Mouse (Mus musculus): Measurements from ENCODE around the gene Npas1. TPM values are rescaled to one million over a fixed set of nuclear protein-coding genes. Genes with fewer than 3 reads are reported as not detected.

Npas1 gene
- total and polyA plus RNA-seq, 2 experiments from 2014 or later, result 10.1 to 12.6 TPM

- Histone ChIP-seq H3K9ac (no peak overlapping the region), H3K4me1 (ENCODE audit: insufficient read depth) (peaks cover 4% of the 10 kb centered on the region; the same call in 1 of the 2 replicates), H3K36me3 (ENCODE audit: insufficient read depth) (no peaks in the 10 kb centered on the region), H3K27ac (ENCODE audit: low read depth, low read length) (no peak overlapping the region), H3K4me2 (ENCODE audit: low read depth) (no peak overlapping the region), H3K4me3 (ENCODE audit: low read depth, low read length) (no peak overlapping the region), H3K9me3 (ENCODE audit: low read length) (no peaks in the 10 kb centered on the region), H3K27me3 (ENCODE audit: insufficient read depth, low read length) (peaks cover 61% of the 10 kb centered on the region)
- no peak for DNase-seq
- ATAC-seq, result no peak
- no peak for TF ChIP-seq CTCF (IDR thresholded peaks at IDR 0.05; ENCODE audit: low read depth)
- 55% methylated on average over 8 of the region's 8 CpGs for WGBS
These were observed 3.7 kb downstream of the Npas1 start for GRCm38 (mm10) chr7:16473847-16474246.

- peaks cover 56% of the 10 kb centered on the region for H3K27me3 ChIP-seq (ENCODE audit: insufficient read depth, low read length)
- no peaks in the 10 kb centered on the region for H3K9me3 ChIP-seq (ENCODE audit: low read length)
- no peak overlapping the region for H3K27ac ChIP-seq (ENCODE audit: low read depth, low read length)
- H3K4me3 ChIP-seq (ENCODE audit: low read depth, low read length), result no peak overlapping the region
- DNase-seq (peak; percentile 47), ATAC-seq (peak; percentile 24; the same call in 1 of the 2 replicates)
- peaks cover 7% of the 10 kb centered on the region; the same call in 1 of the 2 replicates for H3K4me1 ChIP-seq (ENCODE audit: insufficient read depth)
- no peak for TF ChIP-seq CTCF (IDR thresholded peaks at IDR 0.05; ENCODE audit: low read depth)
- H3K9ac ChIP-seq, result no peak overlapping the region
- no peak overlapping the region for H3K4me2 ChIP-seq (ENCODE audit: low read depth)
- no peaks in the 10 kb centered on the region for H3K36me3 ChIP-seq (ENCODE audit: insufficient read depth)
- 5% methylated on average over 17 of the region's 17 CpGs for WGBS
These were observed 5.3 kb downstream of the Npas1 start for GRCm38 (mm10) chr7:16472116-16472709.

GRCm38 (mm10) chr7:16471549-16471948 is 6.0 kb downstream of the Npas1 start:
- Histone ChIP-seq H3K4me3 (ENCODE audit: low read depth, low read length) (no peak overlapping the region), H3K9me3 (ENCODE audit: low read length) (no peaks in the 10 kb centered on the region), H3K27ac (ENCODE audit: low read depth, low read length) (no peak overlapping the region), H3K36me3 (ENCODE audit: insufficient read depth) (no peaks in the 10 kb centered on the region), H3K4me1 (ENCODE audit: insufficient read depth) (peaks cover 7% of the 10 kb centered on the region; the same call in 1 of the 2 replicates), H3K9ac (no peak overlapping the region), H3K4me2 (ENCODE audit: low read depth) (no peak overlapping the region), H3K27me3 (ENCODE audit: insufficient read depth, low read length) (peaks cover 50% of the 10 kb centered on the region)
- 36% methylated on average over 9 of the region's 9 CpGs for WGBS
- DNase-seq (peak; percentile 33), ATAC-seq (peak; percentile 32; the same call in 1 of the 2 replicates)
- TF ChIP-seq CTCF (IDR thresholded peaks at IDR 0.05; ENCODE audit: low read depth), result peak; percentile 43; the same call in 1 of the 2 replicates

GRCm38 (mm10) chr7:16468115-16468514 is 9.4 kb downstream of the Npas1 start:
- no peak overlapping the region for H3K9ac ChIP-seq

GRCm38 (mm10) chr7:16466565-16466964 is 11.0 kb downstream of the Npas1 start:
- H3K4me2 ChIP-seq (ENCODE audit: low read depth), result no peak overlapping the region
- H3K27me3 ChIP-seq (ENCODE audit: insufficient read depth, low read length), result peaks cover 11% of the 10 kb centered on the region
- no peak overlapping the region for H3K4me3 ChIP-seq (ENCODE audit: low read depth, low read length)
- no peaks in the 10 kb centered on the region for H3K9me3 ChIP-seq (ENCODE audit: low read length)
- H3K36me3 ChIP-seq (ENCODE audit: insufficient read depth), result no peaks in the 10 kb centered on the region
- DNase-seq (no peak), ATAC-seq (no peak)
- TF ChIP-seq CTCF (IDR thresholded peaks at IDR 0.05; ENCODE audit: low read depth), result peak; percentile 50; the same call in 1 of the 2 replicates
- H3K27ac ChIP-seq (ENCODE audit: low read depth, low read length), result no peak overlapping the region
- 85% methylated on average over 4 of the region's 4 CpGs for WGBS
- no peak overlapping the region for H3K9ac ChIP-seq
- H3K4me1 ChIP-seq (ENCODE audit: insufficient read depth), result 0 out of 2 replicates have a peak, but pooled peaks cover 3% of the 10 kb centered on the region

More at GRCm38 (mm10) chr7:16468115-16468514, 9.4 kb downstream of the Npas1 start:
- no peaks in the 10 kb centered on the region for H3K9me3 ChIP-seq (ENCODE audit: low read length)
- H3K36me3 ChIP-seq (ENCODE audit: insufficient read depth), result no peaks in the 10 kb centered on the region
- peak; percentile 21 for DNase-seq
- H3K4me1 ChIP-seq (ENCODE audit: insufficient read depth), result 0 out of 2 replicates have a peak, but pooled peaks cover 3% of the 10 kb centered on the region
- WGBS, result 7% methylated on average over 5 of the region's 5 CpGs
- H3K27ac ChIP-seq (ENCODE audit: low read depth, low read length), result no peak overlapping the region
- no peak for TF ChIP-seq CTCF (IDR thresholded peaks at IDR 0.05; ENCODE audit: low read depth)
- no peak overlapping the region for H3K4me3 ChIP-seq (ENCODE audit: low read depth, low read length)
- peak; percentile 40; the same call in 1 of the 2 replicates for ATAC-seq
- H3K4me2 ChIP-seq (ENCODE audit: low read depth), result no peak overlapping the region
- peaks cover 15% of the 10 kb centered on the region for H3K27me3 ChIP-seq (ENCODE audit: insufficient read depth, low read length)

GRCm38 (mm10) chr7:16465568-16465967 is 12.0 kb downstream of the Npas1 start:
- 0 out of 2 replicates have a peak, but pooled peaks cover 3% of the 10 kb centered on the region for H3K4me1 ChIP-seq (ENCODE audit: insufficient read depth)

GRCm38 (mm10) chr7:16465160-16465559 is 12.4 kb downstream of the Npas1 start:
- Histone ChIP-seq H3K4me3 (ENCODE audit: low read depth, low read length) (no peak overlapping the region), H3K4me1 (ENCODE audit: insufficient read depth) (0 out of 2 replicates have a peak, but pooled peaks cover 3% of the 10 kb centered on the region), H3K9ac (no peak overlapping the region), H3K36me3 (ENCODE audit: insufficient read depth) (no peaks in the 10 kb centered on the region), H3K4me2 (ENCODE audit: low read depth) (no peak overlapping the region), H3K27ac (ENCODE audit: low read depth, low read length) (no peak overlapping the region), H3K27me3 (ENCODE audit: insufficient read depth, low read length) (peaks cover 5% of the 10 kb centered on the region; the same call in 1 of the 2 replicates), H3K9me3 (ENCODE audit: low read length) (no peaks in the 10 kb centered on the region)
- ATAC-seq (no peak), DNase-seq (peak; percentile 72)
- peak; percentile 94 for TF ChIP-seq CTCF (IDR thresholded peaks at IDR 0.05; ENCODE audit: low read depth)
- 10% methylated on average over 8 of the region's 8 CpGs for WGBS

More at GRCm38 (mm10) chr7:16465568-16465967, 12.0 kb downstream of the Npas1 start:
- H3K9ac ChIP-seq, result no peak overlapping the region
- H3K9me3 ChIP-seq (ENCODE audit: low read length), result no peaks in the 10 kb centered on the region
- no peaks in the 10 kb centered on the region for H3K36me3 ChIP-seq (ENCODE audit: insufficient read depth)
- 91% methylated on average over 5 of the region's 5 CpGs for WGBS
- no peak overlapping the region for H3K4me3 ChIP-seq (ENCODE audit: low read depth, low read length)
- H3K27ac ChIP-seq (ENCODE audit: low read depth, low read length), result no peak overlapping the region
- ATAC-seq (no peak), DNase-seq (no peak)
- peaks cover 5% of the 10 kb centered on the region; the same call in 1 of the 2 replicates for H3K27me3 ChIP-seq (ENCODE audit: insufficient read depth, low read length)
- no peak overlapping the region for H3K4me2 ChIP-seq (ENCODE audit: low read depth)
- TF ChIP-seq CTCF (IDR thresholded peaks at IDR 0.05; ENCODE audit: low read depth), result no peak

Measured in forebrain, postnatal 0 days (tissue).